8 mouse cellular contexts compared by ENCODE assay signal in genomic region chr3:51415098-51416072, GRCm38 (mm10). TPM values are rescaled to one million over a fixed set of nuclear protein-coding genes. Genes with fewer than 3 reads are reported as not detected.
A peak's percentile ranks its signal among the peaks of the same experiment; 100 is the strongest.
DNase-seq lines count a peak whose midpoint lies in the region; ATAC-seq lines count a peak whose summit lies in the region.

TSS of gene Naa15 (plus strand) at chr3:51415148.

- no peaks in the 10 kb centered on the region for H3K9me3 ChIP-seq in heart, embryonic 14.5 days (ENCODE audit: control insufficient read depth, low read length)
- H3K9me3 ChIP-seq in liver, embryonic 13.5 days (replicated peaks): no peaks in the 10 kb centered on the region
- H3K9me3 ChIP-seq in stomach, embryonic 16.5 days (replicated peaks; ENCODE audit: control insufficient read depth, low read length): no peaks in the 10 kb centered on the region

- H3K9ac ChIP-seq in heart, embryonic 14.5 days (ENCODE audit: low read length): peak within 1 kb of the TSS; percentile 98
- peak within 1 kb of the TSS; percentile 99 for H3K9ac ChIP-seq in liver, embryonic 13.5 days
- H3K9ac ChIP-seq in stomach, embryonic 16.5 days (ENCODE audit: low read length): peak within 1 kb of the TSS; percentile 96

- WGBS in heart, embryonic 14.5 days: 4% methylated on average over 43 of the region's 43 CpGs
- 3% methylated on average over 43 of the region's 43 CpGs for WGBS in liver, embryonic 13.5 days (ENCODE audit: insufficient replicate concordance)
- WGBS in stomach, embryonic 16.5 days: 3% methylated on average over 43 of the region's 43 CpGs

- H3K27ac ChIP-seq in heart, embryonic 14.5 days (replicated peaks in 1 of 2; ENCODE audit: control insufficient read depth in 1 of 2, insufficient read depth in 1 of 2, low read depth in 2 of 2, low read length in 2 of 2): peak within 1 kb of the TSS; percentile 87 to 95
- peak within 1 kb of the TSS; percentile 96 for H3K27ac ChIP-seq in liver, embryonic 13.5 days
- H3K27ac ChIP-seq in stomach, embryonic 16.5 days (ENCODE audit: low read length): peak within 1 kb of the TSS; percentile 95

- peak; percentile 97 for ATAC-seq in erythroid progenitor cell, adult 5-6 weeks (replicated peaks; ENCODE audit: low FRiP score, poor library complexity, severe bottlenecking)
- ATAC-seq in heart, embryonic 14.5 days (ENCODE audit: insufficient number of reproducible peaks, insufficient read depth, low FRiP score, low read depth): peak; percentile 88
- peak; percentile 88 for ATAC-seq in liver, embryonic 13.5 days (ENCODE audit: low read depth)
- ATAC-seq in stomach, embryonic 16.5 days (ENCODE audit: insufficient read depth, low FRiP score): peak; percentile 91

- H3K4me3 ChIP-seq in heart, embryonic 14.5 days (ENCODE audit: control insufficient read depth in 1 of 2, insufficient read depth in 1 of 2, low read depth in 1 of 2, low read length in 2 of 2): peak within 1 kb of the TSS; percentile 93 to 99
- H3K4me3 ChIP-seq in liver, embryonic 13.5 days (replicated peaks): peak within 1 kb of the TSS; percentile 99
- peak within 1 kb of the TSS; percentile 93 for H3K4me3 ChIP-seq in stomach, embryonic 16.5 days (replicated peaks; ENCODE audit: low read length)

- H3K36me3 ChIP-seq in heart, embryonic 14.5 days (ENCODE audit: control insufficient read depth, insufficient read depth, low read length): no peaks in the 10 kb centered on the region
- H3K36me3 ChIP-seq in liver, embryonic 13.5 days: no peaks in the 10 kb centered on the region
- no peaks in the 10 kb centered on the region for H3K36me3 ChIP-seq in stomach, embryonic 16.5 days (ENCODE audit: control insufficient read depth, insufficient read depth, low read length)

- H3K4me2 ChIP-seq in heart, embryonic 14.5 days (ENCODE audit: low read length): peak within 1 kb of the TSS; percentile 75
- peak within 1 kb of the TSS; percentile 81 for H3K4me2 ChIP-seq in liver, embryonic 13.5 days
- H3K4me2 ChIP-seq in stomach, embryonic 16.5 days (ENCODE audit: low read depth, low read length): peak within 1 kb of the TSS; percentile 71

- H3K27me3 ChIP-seq in heart, embryonic 14.5 days (ENCODE audit: control insufficient read depth, insufficient read depth, low read length): no peaks in the 10 kb centered on the region
- H3K27me3 ChIP-seq in liver, embryonic 13.5 days: no peaks in the 10 kb centered on the region
- no peaks in the 10 kb centered on the region for H3K27me3 ChIP-seq in stomach, embryonic 16.5 days (ENCODE audit: control insufficient read depth, insufficient read depth, low read length)

- peaks cover 0 to 16% of the 10 kb centered on the region in 2 experiments; a peak in 2 of 4 replicates for H3K4me1 ChIP-seq in heart, embryonic 14.5 days (ENCODE audit: control insufficient read depth in 2 of 2, insufficient read depth in 2 of 2, low read length in 2 of 2)
- peaks cover 58% of the 10 kb centered on the region for H3K4me1 ChIP-seq in liver, embryonic 13.5 days (replicated peaks)
- H3K4me1 ChIP-seq in stomach, embryonic 16.5 days (ENCODE audit: control insufficient read depth, insufficient read depth, low read length): peaks cover 21% of the 10 kb centered on the region

- peak; percentile 96 for DNase-seq in CD4-positive helper T cell, adult 2 months (ENCODE audit: low read depth, low spot score)
- DNase-seq in brain, embryonic 18.5 days (ENCODE audit: low read depth, low spot score): peak; percentile 92
- DNase-seq in kidney, postnatal 14 days: peak; percentile 97
- peak; percentile 94 for DNase-seq in liver, embryonic 13.5 days
- DNase-seq in neural tube, embryonic 10.5 days (ENCODE audit: extremely low spot score, low spot score): peak; percentile 95

RNA-seq across cellular contexts. Expression of gene Naa15, which starts in this region (rescaled TPM):
- 47.8 and 48.7 TPM in 2 replicates for total RNA-seq in erythroid progenitor cell, adult 5-6 weeks (2015; ENCODE audit: low replicate concordance)
- total RNA-seq in erythroid progenitor cell, adult 5-6 weeks (2017; ENCODE audit: low replicate concordance): 64.4 and 73.0 TPM in 2 replicates
- 28.9 and 30.7 TPM in 2 replicates for polyA plus RNA-seq in heart, embryonic 14.5 days (2014; fragmentation: Nextera tagmentation; extraction: Ambion mirVana)
- polyA plus RNA-seq in liver, embryonic 13.5 days (2015; fragmentation: Nextera tagmentation; extraction: Ambion mirVana): 34.5 and 47.1 TPM in 2 replicates
- 25.3 and 28.9 TPM in 2 replicates for polyA plus RNA-seq in stomach, embryonic 16.5 days (2015; fragmentation: Nextera tagmentation; extraction: Ambion mirVana)

Comparison
In these comparisons a context has a peak if more than half of its experiments do, and no peak if none do; other contexts are left out.
1. Peak in every context shown above with its lines: DNase-seq, ATAC-seq, H3K4me3 ChIP-seq and H3K27ac ChIP-seq.